Comparison of ENCODE assay signal across 9 mouse cellular contexts in the genomic region with DNA sequence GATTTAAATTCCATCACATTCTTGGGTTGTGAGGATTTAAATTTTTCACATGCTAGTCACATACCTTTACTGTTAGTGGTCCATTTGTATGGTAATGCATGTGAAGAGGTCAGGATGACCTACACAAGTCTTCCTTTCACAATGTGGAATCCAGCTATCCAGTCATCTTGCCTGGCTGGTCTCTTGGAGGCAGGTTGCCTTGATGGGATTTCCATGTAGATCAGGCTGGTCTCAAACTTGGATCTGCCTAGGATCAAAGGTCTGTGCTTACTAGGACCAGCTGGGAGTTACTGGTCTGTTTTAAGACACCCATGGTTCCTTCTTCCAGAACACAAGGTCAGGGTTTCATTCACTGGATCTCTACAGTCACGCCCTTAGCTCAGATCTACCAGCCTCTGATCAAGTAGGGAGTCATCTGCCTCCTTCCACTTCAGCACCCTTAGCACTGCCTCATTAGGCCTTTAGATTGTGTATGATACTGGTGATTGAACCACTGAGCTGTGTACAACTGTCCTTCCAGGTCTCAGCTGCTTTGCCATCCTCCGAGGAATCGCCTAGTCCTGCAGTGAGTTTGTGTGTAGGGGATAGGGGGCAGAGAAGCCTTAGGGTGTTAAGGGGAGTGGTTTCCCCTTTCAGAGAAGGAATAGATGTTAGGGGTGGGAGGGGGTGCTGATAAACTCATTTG. TPM values are rescaled to one million over a fixed set of nuclear protein-coding genes. Genes with fewer than 3 reads are reported as not detected.
DNase-seq lines count a peak whose midpoint lies in the region; ATAC-seq and TF ChIP-seq lines count a peak whose summit lies in the region.
"Had no signal": no experiment of that assay in that cellular context is flagged by ENCODE, and none has a peak within 500 bp of the region (broad histone marks: within the 10 kb centered on the region; RNA-seq: fewer than 3 reads in every experiment).

No protein-coding gene starts in this region.

- no peak for DNase-seq in lung, postnatal 0 days (ENCODE audit: low spot score)
- DNase-seq in forebrain, embryonic 10.5 days (ENCODE audit: extremely low spot score, low spot score) = peak; percentile 67
- DNase-seq in limb, embryonic 10.5 days (ENCODE audit: low spot score) = peak; percentile 59
- DNase-seq in adipocyte (ENCODE audit: low spot score) = no peak
- no peak for DNase-seq in layer of hippocampus, adult 9-10 months (ENCODE audit: low spot score)

- H3K4me1 ChIP-seq in lung, embryonic 15.5 days = peaks cover 6% of the 10 kb centered on the region; the same call in 1 of the 2 replicates
- peaks cover 9% of the 10 kb centered on the region; the same call in 1 of the 2 replicates for H3K4me1 ChIP-seq in lung, postnatal 0 days (ENCODE audit: insufficient read depth, low read depth, low read length)
- H3K4me1 ChIP-seq in forebrain, embryonic 10.5 days = peaks cover 26% of the 10 kb centered on the region
- H3K4me1 ChIP-seq in limb, embryonic 10.5 days = peaks cover 6% of the 10 kb centered on the region; the same call in 1 of the 2 replicates
- peaks cover 10% of the 10 kb centered on the region for H3K4me1 ChIP-seq in neural tube, embryonic 12.5 days

- ATAC-seq in lung, embryonic 15.5 days (ENCODE audit: borderline replicate concordance, extremely low read depth, low FRiP score, low TSS enrichment) = peak; percentile 53; the same call in 1 of the 2 replicates
- ATAC-seq in lung, postnatal 0 days = no peak
- ATAC-seq in neural tube, embryonic 12.5 days (ENCODE audit: low FRiP score, low read depth) = peak; percentile 17; the same call in 1 of the 2 replicates
- no peak for ATAC-seq in megakaryocyte, adult 5-6 weeks (ENCODE audit: poor library complexity, severe bottlenecking)

- TF ChIP-seq EP300 in lung, postnatal 0 days (IDR thresholded peaks at IDR 0.05) = no peak

- H3K4me3 ChIP-seq in lung, embryonic 15.5 days = no peak overlapping the region
- no peak overlapping the region for H3K4me3 ChIP-seq in lung, postnatal 0 days (ENCODE audit: low read depth, low read length)
- peak overlapping the region; percentile 85; the same call in 1 of the 2 replicates for H3K4me3 ChIP-seq in forebrain, embryonic 10.5 days
- H3K4me3 ChIP-seq in limb, embryonic 10.5 days = no peak overlapping the region
- H3K4me3 ChIP-seq in neural tube, embryonic 12.5 days = no peak overlapping the region
- H3K4me3 ChIP-seq: erythroblast, embryonic 14.5 days had no signal

- H3K9ac ChIP-seq in lung, embryonic 15.5 days = no peak overlapping the region
- no peak overlapping the region for H3K9ac ChIP-seq in lung, postnatal 0 days (replicated peaks; ENCODE audit: low read depth)
- H3K9ac ChIP-seq in neural tube, embryonic 12.5 days = no peak overlapping the region

- H3K9me3 ChIP-seq in lung, embryonic 15.5 days = no peaks in the 10 kb centered on the region
- H3K9me3 ChIP-seq in lung, postnatal 0 days (ENCODE audit: low read length) = no peaks in the 10 kb centered on the region
- no peaks in the 10 kb centered on the region for H3K9me3 ChIP-seq in forebrain, embryonic 10.5 days
- no peaks in the 10 kb centered on the region for H3K9me3 ChIP-seq in limb, embryonic 10.5 days (replicated peaks)
- H3K9me3 ChIP-seq in neural tube, embryonic 12.5 days = no peaks in the 10 kb centered on the region

- peaks cover 34% of the 10 kb centered on the region for H3K36me3 ChIP-seq in lung, embryonic 15.5 days
- H3K36me3 ChIP-seq in lung, postnatal 0 days (ENCODE audit: insufficient read depth, low read length) = peaks cover 6% of the 10 kb centered on the region; the same call in 1 of the 2 replicates
- H3K36me3 ChIP-seq in forebrain, embryonic 10.5 days (replicated peaks) = peaks cover 94% of the 10 kb centered on the region
- peaks cover 83% of the 10 kb centered on the region for H3K36me3 ChIP-seq in limb, embryonic 10.5 days
- H3K36me3 ChIP-seq in neural tube, embryonic 12.5 days = peaks cover 36% of the 10 kb centered on the region

- peak overlapping the region; percentile 67 for H3K27ac ChIP-seq in lung, embryonic 15.5 days
- no peak overlapping the region for H3K27ac ChIP-seq in lung, postnatal 0 days (ENCODE audit: low read length)
- H3K27ac ChIP-seq in forebrain, embryonic 10.5 days = peak overlapping the region; percentile 70
- no peak overlapping the region for H3K27ac ChIP-seq in limb, embryonic 10.5 days
- 0 out of 2 replicates have a peak overlapping the region, but pooled peaks have one; percentile 26 for H3K27ac ChIP-seq in neural tube, embryonic 12.5 days

- 8% methylated on average over 3 of the region's 3 CpGs for WGBS in lung, embryonic 15.5 days
- 19% methylated on average over 3 of the region's 3 CpGs for WGBS in lung, postnatal 0 days
- WGBS in forebrain, embryonic 10.5 days = 14% methylated on average over 3 of the region's 3 CpGs
- WGBS in limb, embryonic 10.5 days = 10% methylated on average over 3 of the region's 3 CpGs
- 10% methylated on average over 3 of the region's 3 CpGs for WGBS in neural tube, embryonic 12.5 days

- no peaks in the 10 kb centered on the region for H3K27me3 ChIP-seq in lung, embryonic 15.5 days
- H3K27me3 ChIP-seq in lung, postnatal 0 days (replicated peaks; ENCODE audit: insufficient read depth, low read length) = no peaks in the 10 kb centered on the region
- H3K27me3 ChIP-seq in forebrain, embryonic 10.5 days (ENCODE audit: poor library complexity, severe bottlenecking) = no peaks in the 10 kb centered on the region
- H3K27me3 ChIP-seq in limb, embryonic 10.5 days (ENCODE audit: low read depth, poor library complexity, severe bottlenecking) = no peaks in the 10 kb centered on the region
- no peaks in the 10 kb centered on the region for H3K27me3 ChIP-seq in neural tube, embryonic 12.5 days (replicated peaks)

- no peak for TF ChIP-seq CTCF in lung, postnatal 0 days (IDR thresholded peaks at IDR 0.05)

- H3K4me2 ChIP-seq in lung, embryonic 15.5 days = no peak overlapping the region
- no peak overlapping the region for H3K4me2 ChIP-seq in lung, postnatal 0 days (replicated peaks; ENCODE audit: low read depth, low read length)
- no peak overlapping the region for H3K4me2 ChIP-seq in neural tube, embryonic 12.5 days (replicated peaks)

RNA-seq across cellular contexts. Expression of a gene that starts 5.2 kb away (rescaled TPM):
- 8.1 and 9.0 TPM in 2 replicates for polyA plus RNA-seq in lung, embryonic 15.5 days (2015; fragmentation: Nextera tagmentation; extraction: Ambion mirVana)
- polyA plus RNA-seq in lung, postnatal 0 days (2015; fragmentation: Nextera tagmentation; extraction: Ambion mirVana) = 4.5 and 6.4 TPM in 2 replicates
- 6.6 and 7.2 TPM in 2 replicates for polyA plus RNA-seq in forebrain, embryonic 10.5 days (2016; fragmentation: Nextera tagmentation; extraction: Ambion mirVana)
- polyA plus RNA-seq in limb, embryonic 10.5 days (2016; fragmentation: Nextera tagmentation; extraction: Ambion mirVana) = 6.2 and 8.6 TPM in 2 replicates
- polyA plus RNA-seq in neural tube, embryonic 12.5 days (2016; fragmentation: Nextera tagmentation; extraction: Ambion mirVana) = 8.7 and 10.3 TPM in 2 replicates
- 5.2 and 5.8 TPM in 2 replicates for total RNA-seq in megakaryocyte, adult 5-6 weeks (2015)
- 7.0 TPM in 2 replicates for total RNA-seq in megakaryocyte, adult 5-6 weeks (2017)
- polyA plus RNA-seq: erythroblast, embryonic 14.5 days had no signal

RNA-seq across cellular contexts. Expression of a gene that starts 30.6 kb away (rescaled TPM):
- polyA plus RNA-seq in lung, embryonic 15.5 days (2015; fragmentation: Nextera tagmentation; extraction: Ambion mirVana) = 34.3 and 35.1 TPM in 2 replicates
- polyA plus RNA-seq in lung, postnatal 0 days (2015; fragmentation: Nextera tagmentation; extraction: Ambion mirVana) = 10.9 TPM in 2 replicates
- 79.4 and 79.9 TPM in 2 replicates for polyA plus RNA-seq in forebrain, embryonic 10.5 days (2016; fragmentation: Nextera tagmentation; extraction: Ambion mirVana)
- polyA plus RNA-seq in limb, embryonic 10.5 days (2016; fragmentation: Nextera tagmentation; extraction: Ambion mirVana) = 66.7 and 74.6 TPM in 2 replicates
- polyA plus RNA-seq in neural tube, embryonic 12.5 days (2016; fragmentation: Nextera tagmentation; extraction: Ambion mirVana) = 35.2 and 39.5 TPM in 2 replicates
- 18.3 and 20.9 TPM in 2 replicates for total RNA-seq in megakaryocyte, adult 5-6 weeks (2015)
- total RNA-seq in megakaryocyte, adult 5-6 weeks (2017) = 12.8 and 15.3 TPM in 2 replicates

RNA-seq across cellular contexts. Expression of a gene that starts 30.6 kb away (rescaled TPM):
- polyA plus RNA-seq in lung, embryonic 15.5 days (2015; fragmentation: Nextera tagmentation; extraction: Ambion mirVana) = 35.4 and 35.9 TPM in 2 replicates
- polyA plus RNA-seq in lung, postnatal 0 days (2015; fragmentation: Nextera tagmentation; extraction: Ambion mirVana) = 4.5 and 5.6 TPM in 2 replicates
- polyA plus RNA-seq in forebrain, embryonic 10.5 days (2016; fragmentation: Nextera tagmentation; extraction: Ambion mirVana) = 45.1 TPM in 2 replicates
- polyA plus RNA-seq in limb, embryonic 10.5 days (2016; fragmentation: Nextera tagmentation; extraction: Ambion mirVana) = 40.1 and 44.6 TPM in 2 replicates
- polyA plus RNA-seq in neural tube, embryonic 12.5 days (2016; fragmentation: Nextera tagmentation; extraction: Ambion mirVana) = 23.0 and 23.7 TPM in 2 replicates
- 42.7 and 56.4 TPM in 2 replicates for total RNA-seq in megakaryocyte, adult 5-6 weeks (2015)
- total RNA-seq in megakaryocyte, adult 5-6 weeks (2017) = 7.7 and 13.0 TPM in 2 replicates

Comparison
In these comparisons a context has a peak if more than half of its experiments do, and no peak if none do; other contexts are left out.
1. ATAC-seq: peak in lung, embryonic 15.5 days (single experiment) and neural tube, embryonic 12.5 days (single experiment); none in lung, postnatal 0 days (single experiment) and megakaryocyte, adult 5-6 weeks (single experiment).
2. H3K27ac ChIP-seq: peak in lung, embryonic 15.5 days (single experiment), forebrain, embryonic 10.5 days (single experiment) and neural tube, embryonic 12.5 days (single experiment); none in lung, postnatal 0 days (single experiment) and limb, embryonic 10.5 days (single experiment).
3. DNase-seq: peak in forebrain, embryonic 10.5 days (single experiment) and limb, embryonic 10.5 days (single experiment); none in lung, postnatal 0 days (single experiment), adipocyte (single experiment) and layer of hippocampus, adult 9-10 months (single experiment).